In the genomic region with DNA sequence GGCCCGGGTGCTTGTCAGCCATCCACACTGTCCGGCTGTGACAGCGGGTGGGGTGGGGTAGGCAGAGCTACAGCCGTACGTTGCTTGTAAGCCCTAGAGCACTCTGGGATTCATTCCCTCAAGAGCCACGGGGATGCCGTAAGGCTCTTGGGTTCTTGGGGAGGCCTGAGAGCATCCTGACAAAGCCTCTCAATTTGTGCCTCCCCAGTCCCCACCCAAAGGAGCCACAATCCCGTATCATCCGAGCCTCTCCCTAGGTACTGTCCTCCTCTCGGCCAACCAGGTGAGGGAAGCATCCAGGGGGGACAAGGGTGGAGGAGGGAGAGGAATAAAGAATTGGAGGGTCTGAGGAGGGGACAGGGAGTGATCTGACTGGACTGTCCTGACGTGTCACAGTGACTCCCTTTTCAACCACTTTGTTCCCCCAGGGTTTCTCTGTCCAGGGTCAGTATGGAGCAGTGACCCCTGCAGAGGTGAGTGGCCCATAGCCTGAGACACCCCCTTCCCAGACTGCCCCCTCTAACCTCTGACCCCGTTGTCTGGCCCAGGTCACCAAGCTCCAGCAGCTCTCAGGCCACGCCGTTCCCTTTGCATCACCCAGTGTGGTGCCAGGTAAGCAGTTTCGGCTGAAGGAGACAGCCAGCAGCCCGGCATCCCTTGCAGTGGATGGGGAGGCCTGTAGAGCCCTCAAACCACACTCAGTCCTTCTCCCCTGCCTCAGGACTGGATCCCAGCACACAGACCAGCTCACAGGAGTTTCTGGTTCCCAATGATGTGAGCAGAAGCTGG, we compare ENCODE assay signal across 15 mouse cellular contexts. TPM values are rescaled to one million over a fixed set of nuclear protein-coding genes. Genes with fewer than 3 reads are reported as not detected.
"Had no signal": no experiment of that assay in that cellular context is flagged by ENCODE, and none has a peak within 500 bp of the region (broad histone marks: within the 10 kb centered on the region; RNA-seq: fewer than 3 reads in every experiment).

No protein-coding gene starts in this region.

- H3K4me2 ChIP-seq: limb, embryonic 13.5 days; neural tube, embryonic 12.5 days had no signal

- H3K9me3 ChIP-seq: limb, embryonic 13.5 days; neural tube, embryonic 12.5 days had no signal

- H3K9ac ChIP-seq: limb, embryonic 13.5 days; liver, embryonic 14.5 days had no signal

- H3K27ac ChIP-seq: kidney, postnatal 0 days; limb, embryonic 13.5 days; liver, embryonic 14.5 days; neural tube, embryonic 12.5 days had no signal

- DNase-seq: kidney, adult 9 months; kidney, postnatal 36 days; left cerebral cortex, postnatal 4 days; lung, adult 2 months; lung, postnatal 36 days; midbrain, embryonic 14.5 days; spleen, adult 18-20 months; thymus, adult 18-20 months; thymus, postnatal 14 days had no signal

- H3K4me3 ChIP-seq: limb, embryonic 13.5 days; neural tube, embryonic 12.5 days had no signal

- ATAC-seq: lung, postnatal 0 days had no signal

RNA-seq across cellular contexts. Expression of gene Gpr62, which starts 3.9 kb away (rescaled TPM):
- polyA plus RNA-seq: liver, adult 2 months; liver, embryonic 14.5 days had no signal
